Mouse (Mus musculus) olfactory bulb, adult 2 months (tissue): ENCODE data around the gene Uqcc3.

Source experiments
- CTCF ChIP-seq: fragments of 200-500 bp; IDR thresholded peaks from 2 replicates; pipeline ENCODE4 v1.5.1; 2012; ENCODE audit warnings: low read depth, mild to moderate bottlenecking, low read length, moderate library complexity; ENCODE audit not compliant: insufficient read depth
- POLR2A ChIP-seq: fragments of 200-500 bp; IDR thresholded peaks from 2 replicates; pipeline ENCODE4 v1.6.1; 2012; ENCODE audit warnings: mild to moderate bottlenecking, low read depth, low read length, moderate library complexity; ENCODE audit not compliant: insufficient read depth

DNA sequence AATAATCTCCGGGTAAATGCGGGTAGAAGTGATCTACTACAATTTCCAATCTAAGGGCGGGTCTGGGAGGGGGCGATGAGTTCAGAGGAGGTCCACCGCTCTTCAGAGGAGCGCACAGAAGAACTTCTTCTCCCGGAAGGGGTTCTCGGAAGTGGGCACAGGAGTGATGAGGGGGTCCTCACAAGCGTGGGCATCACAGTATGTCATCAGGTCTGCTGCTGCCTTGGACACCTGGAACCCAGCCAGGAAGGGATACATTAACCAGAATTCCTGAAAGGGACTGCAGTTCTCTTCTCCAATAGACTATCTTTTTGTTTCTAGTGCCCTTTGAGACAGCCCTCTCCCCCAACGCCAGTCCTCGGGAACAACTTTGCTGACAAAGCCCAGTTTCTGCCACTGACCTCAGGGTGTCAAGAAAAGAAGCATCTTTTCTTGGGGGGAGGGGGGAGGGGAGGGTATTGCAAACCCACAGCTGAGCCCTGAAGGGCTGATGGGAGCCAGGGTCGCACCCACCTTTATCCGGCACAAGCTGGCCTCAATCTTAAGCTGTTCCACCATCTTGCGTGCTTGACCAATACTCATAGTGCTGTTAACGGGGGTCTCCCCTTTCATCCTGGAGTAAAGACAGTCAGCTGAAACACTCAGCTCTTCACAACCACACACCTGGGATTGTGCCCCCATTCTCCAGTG, 42.5 kb downstream of the Uqcc3 start:
- TF ChIP-seq POLR2A = no peak
- TF ChIP-seq CTCF = no peak
